Mouse (Mus musculus) embryonic facial prominence, embryonic 12.5 days (tissue): ENCODE data around the gene Emilin1. TPM values are rescaled to one million over a fixed set of nuclear protein-coding genes. Genes with fewer than 3 reads are reported as not detected.

ENCODE experiments used
- ATAC-seq: fragments of 200-750 bp; cut with Nextera tagmentation; 2 replicates; pipeline ENCODE4 v1.8.0; 2017; ENCODE audit not compliant: insufficient number of reproducible peaks, insufficient read depth, low FRiP score, low TSS enrichment
- H3K27ac ChIP-seq: fragments of 300-500 bp; sonication (generic); 2 replicates; pipeline ENCODE4 v1.5.1; 2016; ENCODE audit warnings: mild to moderate bottlenecking
- H3K27me3 ChIP-seq: fragments of 300-500 bp; sonication (generic); 2 replicates; pipeline ENCODE4 v1.6.1; 2016; ENCODE audit warnings: mild to moderate bottlenecking, moderate library complexity
- H3K36me3 ChIP-seq: fragments of 300-500 bp; sonication (generic); 2 replicates; pipeline ENCODE4 v1.6.1; 2016; ENCODE audit warnings: mild to moderate bottlenecking
- H3K4me1 ChIP-seq: fragments of 300-500 bp; sonication (generic); 2 replicates; pipeline ENCODE4 v1.6.1; 2016
- H3K4me2 ChIP-seq: fragments of 300-500 bp; sonication (generic); replicated peaks from 2 replicates; pipeline ENCODE4 v1.6.1; 2016; ENCODE audit warnings: mild to moderate bottlenecking, moderate library complexity
- H3K4me3 ChIP-seq: fragments of 300-500 bp; sonication (generic); 2 replicates; pipeline ENCODE4 v1.5.1; 2016; ENCODE audit warnings: mild to moderate bottlenecking
- H3K9ac ChIP-seq: fragments of 300-500 bp; sonication (generic); 2 replicates; pipeline ENCODE4 v1.6.1; 2016; ENCODE audit warnings: mild to moderate bottlenecking, moderate library complexity
- H3K9me3 ChIP-seq: fragments of 300-500 bp; sonication (generic); 2 replicates; pipeline ENCODE4 v1.6.1; 2016; ENCODE audit warnings: mild to moderate bottlenecking, moderate library complexity
- WGBS: fragments of 180-500 bp; shearing (Covaris S2); methylation state at CpG from one replicate; pipeline ENCODE4 v1.1.7; 2016; 5-methylcytosine and 5-hydroxymethylcytosine counted together
- polyA plus RNA-seq: library from polyadenylated mRNA; unstranded; fragments of >200 nt; fragmentation: Nextera tagmentation; extraction: Ambion mirVana; gene quantifications from 2 replicates; pipeline ENCODE4 v1.2.1, GENCODE M21; 2016

Emilin1 gene
- polyA plus RNA-seq, 1 experiment from 2014 or later: 252 TPM

GRCm38 (mm10) chr5:30963916-30964315 lies 50.7 kb downstream of the Emilin1 start:
- H3K4me2 ChIP-seq: no peak overlapping the region
- H3K27ac ChIP-seq: no peak overlapping the region
- WGBS: 84% methylated on average over 3 of the region's 3 CpGs
- H3K4me1 ChIP-seq: peaks cover 4% of the 10 kb centered on the region
- H3K36me3 ChIP-seq: no peaks in the 10 kb centered on the region
- no peaks in the 10 kb centered on the region; the same call in 1 of the 2 replicates for H3K27me3 ChIP-seq
- no peak overlapping the region for H3K4me3 ChIP-seq
- ATAC-seq: no peak
- H3K9ac ChIP-seq: no peak overlapping the region
- no peaks in the 10 kb centered on the region for H3K9me3 ChIP-seq

DNA sequence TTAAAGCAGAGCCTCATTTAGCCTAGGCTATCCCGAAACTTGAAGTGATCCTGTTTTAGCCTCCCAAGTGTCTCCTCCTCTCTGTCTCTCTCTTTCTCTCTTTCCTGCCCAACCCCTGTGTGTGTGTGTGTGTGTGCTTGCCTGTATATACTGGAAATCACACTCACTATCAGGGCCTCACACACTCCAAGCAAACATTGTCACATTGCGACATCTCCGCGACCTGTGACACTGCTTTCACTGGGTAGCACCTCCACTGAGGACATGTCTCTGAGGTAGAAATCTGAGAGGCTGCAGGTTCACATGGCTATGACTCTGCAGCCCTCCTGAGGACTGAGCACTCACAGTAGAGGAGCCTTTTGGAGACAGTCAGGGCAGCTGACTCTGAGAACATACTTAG lies 53.0 kb downstream of the Emilin1 start:
- H3K9ac ChIP-seq: no peak overlapping the region

GRCm38 (mm10) chr5:30968416-30968815 lies 55.2 kb downstream of the Emilin1 start, which contains the start of gene Tcf23:
Gene Tcf23 (plus strand): TSS chr5:30968662.
- H3K9ac ChIP-seq: no peak within 1 kb of the TSS
- H3K4me3 ChIP-seq: no peak within 1 kb of the TSS
- no peak within 1 kb of the TSS for H3K4me2 ChIP-seq
- H3K9me3 ChIP-seq: no peaks in the 10 kb centered on the region
- no peaks in the 10 kb centered on the region for H3K4me1 ChIP-seq
- H3K27ac ChIP-seq: no peak within 1 kb of the TSS
- WGBS: 76% methylated on average over 8 of the region's 8 CpGs
- ATAC-seq: no peak
- H3K27me3 ChIP-seq: no peaks in the 10 kb centered on the region; the same call in 1 of the 2 replicates
- H3K36me3 ChIP-seq: no peaks in the 10 kb centered on the region

More for the DNA sequence above, 53.0 kb downstream of the Emilin1 start:
- Histone ChIP-seq H3K4me1 (no peaks in the 10 kb centered on the region), H3K9me3 (no peaks in the 10 kb centered on the region), H3K27ac (no peak overlapping the region), H3K36me3 (no peaks in the 10 kb centered on the region), H3K4me2 (no peak overlapping the region), H3K27me3 (no peaks in the 10 kb centered on the region; the same call in 1 of the 2 replicates), H3K4me3 (no peak overlapping the region)
- WGBS: 87% methylated on average over 4 of the region's 4 CpGs
- ATAC-seq: no peak

DNA sequence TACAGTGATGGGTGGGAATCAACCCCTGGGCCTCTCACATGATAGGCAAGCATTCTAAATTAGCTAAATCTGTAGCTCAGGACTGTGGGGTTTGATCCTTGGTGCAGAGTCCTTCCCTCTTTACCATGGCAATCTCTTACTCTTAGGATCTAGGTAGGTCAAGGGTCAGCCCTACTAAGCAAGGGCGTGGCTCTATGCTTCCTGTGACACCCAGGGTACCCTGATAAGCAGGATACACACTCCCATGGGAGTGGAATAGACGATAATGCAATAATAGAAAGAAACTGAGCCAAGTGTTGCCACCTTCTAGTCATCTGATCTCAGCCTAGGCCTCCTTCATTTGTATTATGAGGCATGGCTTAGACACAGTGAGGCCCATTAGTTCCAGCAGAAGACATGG lies 56.2 kb downstream of the Emilin1 start:
- Histone ChIP-seq H3K27ac (no peak overlapping the region), H3K9ac (no peak overlapping the region), H3K4me1 (no peaks in the 10 kb centered on the region), H3K36me3 (no peaks in the 10 kb centered on the region), H3K4me2 (no peak overlapping the region), H3K4me3 (no peak overlapping the region), H3K9me3 (no peaks in the 10 kb centered on the region), H3K27me3 (no peaks in the 10 kb centered on the region; the same call in 1 of the 2 replicates)
- no peak for ATAC-seq
- 77% methylated on average over 2 of the region's 2 CpGs for WGBS

Other genes starting within 250 kb of the Emilin1 start
- gene Cenpa, start 246.6 kb upstream of the Emilin1 start, polyA plus RNA-seq: 349 and 350 TPM in 2 replicates
- 16.3 and 18.2 TPM in 2 replicates for gene Dpysl5, start 201.8 kb upstream of the Emilin1 start, polyA plus RNA-seq
- 28.8 and 29.3 TPM in 2 replicates for gene Mapre3, start 98.8 kb upstream of the Emilin1 start, polyA plus RNA-seq
- gene Tmem214, start 45.4 kb upstream of the Emilin1 start, polyA plus RNA-seq: 78.5 and 85.9 TPM in 2 replicates
- gene Agbl5, start 24.7 kb upstream of the Emilin1 start, polyA plus RNA-seq: 31.9 and 34.1 TPM in 2 replicates
- 346 and 376 TPM in 2 replicates for gene Ost4, start 5.6 kb upstream of the Emilin1 start, polyA plus RNA-seq
- 13.7 and 14.2 TPM in 2 replicates for gene Khk, start 8.0 kb downstream of the Emilin1 start, polyA plus RNA-seq
- 4.5 and 5.7 TPM in 2 replicates for gene Cgref1, start 32.2 kb downstream of the Emilin1 start, polyA plus RNA-seq
- gene Preb, start 47.0 kb downstream of the Emilin1 start, polyA plus RNA-seq: 129 and 133 TPM in 2 replicates
- not detected in 2 replicates for gene Tcf23, start 55.3 kb downstream of the Emilin1 start, polyA plus RNA-seq
- 117 and 118 TPM in 2 replicates for gene Atraid, start 134.9 kb downstream of the Emilin1 start, polyA plus RNA-seq
- 11.8 and 12.4 TPM in 2 replicates for gene Slc5a6, start 135.5 kb downstream of the Emilin1 start, polyA plus RNA-seq
- gene Cad, start 141.4 kb downstream of the Emilin1 start, polyA plus RNA-seq: 40.6 and 41.0 TPM in 2 replicates
- not detected in 2 replicates for gene Dnajc5g, start 192.9 kb downstream of the Emilin1 start, polyA plus RNA-seq
- gene Slc30a3, start 194.8 kb downstream of the Emilin1 start, polyA plus RNA-seq: 0.22 and 0.52 TPM in 2 replicates
- gene Trim54, start 203.3 kb downstream of the Emilin1 start, polyA plus RNA-seq: 1.4 and 1.7 TPM in 2 replicates
- gene Ucn, start 225.4 kb downstream of the Emilin1 start, polyA plus RNA-seq: not detected in 2 replicates
- 64.8 and 72.0 TPM in 2 replicates for gene Mpv17, start 240.8 kb downstream of the Emilin1 start, polyA plus RNA-seq